Mouse (Mus musculus) CD4-positive, CD25-positive, alpha-beta regulatory T cell (primary cell): ENCODE measurements around the gene Rhox1. TPM values are rescaled to one million over a fixed set of nuclear protein-coding genes. Genes with fewer than 3 reads are reported as not detected.

Experiments
- polyA plus RNA-seq: library from polyadenylated mRNA; unstranded; fragments of 100-300 nt; shearing (Covaris generic); gene quantifications from one replicate; pipeline ENCODE4 v1.2.1, GENCODE M21; 2017

The Rhox1 gene
- not detected for polyA plus RNA-seq

DNA sequence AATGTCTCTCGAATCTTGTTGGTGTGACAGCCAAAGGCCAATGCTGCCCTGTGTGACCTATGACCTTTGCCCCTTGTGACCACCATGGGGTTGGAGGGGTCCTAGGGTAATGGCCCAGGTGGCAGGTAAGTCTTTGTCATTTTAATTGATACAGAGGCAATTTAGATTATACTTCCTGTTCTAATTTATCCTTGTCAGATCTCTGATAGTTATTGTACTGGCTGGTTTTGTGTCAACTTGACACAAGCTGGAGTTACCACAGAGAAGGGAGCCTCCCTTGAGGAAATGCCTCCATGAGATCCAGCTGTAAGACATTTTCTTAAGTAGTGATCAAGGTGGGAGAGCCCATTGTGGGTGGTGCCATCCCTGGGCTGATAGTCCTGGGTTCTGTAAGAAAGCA, at the start of gene Rhox1:
Gene Rhox1 (minus strand): TSS at position 101 of the 400 bp plus-strand sequence.

DNA sequence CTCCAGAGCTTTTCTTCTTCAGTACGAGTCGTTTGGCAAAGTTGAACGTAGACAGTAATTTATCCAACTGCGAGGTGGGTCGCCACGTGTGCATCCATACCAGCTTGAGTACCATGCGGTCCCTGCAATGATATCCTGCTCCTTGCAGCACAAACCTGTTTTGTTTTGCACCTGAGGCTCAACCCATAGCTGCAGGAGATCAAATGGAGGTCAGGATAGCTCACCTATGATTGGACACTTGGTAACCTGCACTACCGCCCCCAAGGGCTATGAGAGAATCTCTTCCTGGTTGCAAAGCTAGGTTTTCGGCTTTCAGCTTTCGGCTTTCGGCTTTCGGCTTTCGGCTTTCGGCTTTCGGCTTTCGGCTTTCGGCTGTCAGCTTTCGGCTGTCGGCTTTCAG, 43.0 kb upstream of the Rhox1 start, which contains the start of gene Rhox4a:
Gene Rhox4a (plus strand): TSS at position 301 of the 400 bp plus-strand sequence.

DNA sequence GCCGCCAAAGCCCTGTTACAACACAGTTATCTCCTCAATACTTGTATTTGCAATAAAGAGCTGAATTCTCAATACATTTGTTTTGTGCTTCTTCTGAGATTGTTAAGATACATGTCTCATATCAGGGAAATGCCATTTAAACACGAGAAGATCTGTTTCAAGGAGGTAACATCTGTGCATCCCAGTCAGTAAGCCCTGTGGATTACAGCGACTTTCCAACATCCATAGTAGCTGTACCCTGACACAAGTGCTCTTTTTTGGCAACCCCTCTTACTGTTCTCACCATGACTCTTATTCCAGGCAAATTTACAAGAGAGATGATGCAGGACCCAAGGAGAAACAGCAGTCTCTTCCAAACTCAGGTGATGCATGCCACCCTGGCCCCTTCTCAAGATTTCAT, 27.6 kb upstream of the Rhox1 start, which contains the start of gene Rhox3a:
Gene Rhox3a (plus strand): TSS at position 301 of the 400 bp plus-strand sequence.

DNA sequence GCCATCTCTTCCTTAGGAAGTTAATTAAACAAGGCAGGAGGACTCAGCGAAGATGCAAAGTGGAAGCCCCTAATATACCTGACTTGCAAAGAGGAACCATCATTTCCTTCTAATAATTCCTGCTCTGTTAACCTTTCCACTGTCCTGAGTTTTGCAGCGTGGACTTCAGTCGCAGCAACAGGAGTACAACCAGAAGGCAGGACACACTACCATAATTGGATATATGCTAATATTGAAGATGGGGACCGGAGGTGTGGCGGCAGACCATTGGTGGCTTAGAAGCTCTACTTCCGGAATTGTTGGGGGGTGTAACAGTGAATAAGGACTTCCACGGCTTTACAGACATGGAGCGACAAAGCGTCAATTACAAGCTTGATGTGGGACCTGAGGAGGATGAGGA, 22.6 kb upstream of the Rhox1 start, which contains the start of gene Rhox2a:
Gene Rhox2a (plus strand): TSS at position 301 of the 400 bp plus-strand sequence.

DNA sequence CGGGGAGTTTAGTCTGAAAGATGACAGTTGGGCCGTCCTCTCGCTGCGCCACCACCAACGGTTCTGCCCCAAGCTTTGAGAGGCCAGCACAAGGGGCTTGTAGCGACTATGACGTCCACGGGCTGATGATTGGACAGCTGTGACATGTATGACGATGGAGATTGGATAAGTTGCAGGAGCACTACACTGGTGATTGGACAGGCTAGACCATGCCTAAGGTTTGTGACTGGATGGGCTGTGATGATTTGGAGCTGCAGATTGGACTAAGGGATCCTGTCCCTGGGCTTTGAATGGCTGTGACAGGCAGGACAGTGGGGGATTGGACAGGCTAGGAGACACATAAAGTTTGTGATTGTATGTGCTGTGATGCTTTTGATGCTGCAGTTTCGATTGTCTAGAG, 11.1 kb downstream of the Rhox1 start, which contains the start of gene Gm9:
Gene Gm9 (minus strand): TSS at position 101 of the 400 bp plus-strand sequence.

DNA sequence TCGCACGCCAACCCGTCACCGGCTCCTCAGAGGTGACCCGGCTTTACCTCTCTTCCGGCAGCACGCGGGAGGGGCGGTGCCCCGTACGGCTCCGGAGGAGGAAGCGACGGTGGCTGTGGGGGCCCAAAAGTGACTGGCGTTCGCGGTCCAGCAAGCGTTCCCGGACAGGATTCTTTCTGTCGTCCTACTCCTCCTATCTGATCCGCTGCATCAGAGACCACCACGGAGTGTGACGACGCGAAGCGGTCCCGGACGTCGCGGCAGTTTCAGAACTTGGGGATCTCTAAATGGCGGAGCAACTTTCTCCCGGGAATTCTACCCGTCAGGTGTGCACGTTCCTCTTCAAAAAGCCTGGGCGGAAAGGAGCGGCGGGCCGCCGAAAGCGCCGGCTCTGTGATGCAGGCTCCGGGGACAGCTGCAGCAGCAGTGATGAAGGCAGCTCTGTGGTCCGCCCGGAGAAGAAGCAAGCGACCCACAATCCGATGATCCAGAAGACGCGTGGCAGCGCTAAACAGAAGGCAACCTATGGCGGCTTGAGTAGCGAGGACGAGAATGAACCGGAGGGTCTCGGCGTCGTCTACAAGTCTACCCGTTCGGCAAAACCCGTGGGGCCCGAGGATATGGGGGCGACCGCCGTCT, 30.8 kb downstream of the Rhox1 start, which contains the start of the genes Ndufa1 and Rnf113a1:
Gene Ndufa1 (minus strand): TSS at position 59 of the 639 bp plus-strand sequence.
Gene Rnf113a1 (plus strand): TSS at position 141 of the 639 bp plus-strand sequence.

DNA sequence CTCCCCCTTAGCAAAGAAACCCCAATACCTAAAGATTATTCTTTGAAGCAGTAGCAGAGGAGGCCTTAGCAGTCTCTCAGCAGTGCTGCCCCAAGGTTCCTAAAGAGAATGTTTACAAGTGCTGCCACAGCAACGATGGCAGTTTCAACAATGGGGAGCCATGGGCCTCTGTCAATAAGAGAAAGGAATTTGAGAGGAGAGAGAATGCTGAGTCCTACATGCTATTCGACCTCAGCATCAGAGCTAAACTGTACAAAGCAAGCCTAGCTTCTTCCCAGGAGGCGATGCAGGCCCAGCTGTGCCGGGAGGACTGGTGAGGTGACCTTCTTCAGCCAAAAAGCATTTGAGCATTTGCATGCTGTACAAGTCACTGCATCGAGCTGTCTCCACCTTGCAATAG, 53.3 kb downstream of the Rhox1 start, which contains the start of gene Akap14:
Gene Akap14 (minus strand): TSS at position 101 of the 400 bp plus-strand sequence.

Other genes with a start within 250 kb of the Rhox1 start
- gene Sept6, start 230.5 kb downstream of the Rhox1 start, polyA plus RNA-seq = 115 TPM
- not detected for gene Sowahd, start 173.4 kb downstream of the Rhox1 start, polyA plus RNA-seq
- 449 TPM for gene Rpl39, start 136.9 kb downstream of the Rhox1 start, polyA plus RNA-seq
- gene Upf3b, start 111.9 kb downstream of the Rhox1 start, polyA plus RNA-seq = 19.7 TPM
- gene Nkap, start 95.5 kb downstream of the Rhox1 start, polyA plus RNA-seq = 25.7 TPM
- not detected for gene Akap14, start 53.4 kb downstream of the Rhox1 start, polyA plus RNA-seq
- gene Ndufa1, start 31.1 kb downstream of the Rhox1 start, polyA plus RNA-seq = 234 TPM
- 13.2 TPM for gene Rnf113a1, start 31.0 kb downstream of the Rhox1 start, polyA plus RNA-seq
- gene Gm9, start 11.2 kb downstream of the Rhox1 start, polyA plus RNA-seq = not detected
- gene Rhox2a, start 22.7 kb upstream of the Rhox1 start, polyA plus RNA-seq = not detected
- not detected for gene Rhox3a, start 27.7 kb upstream of the Rhox1 start, polyA plus RNA-seq
- gene Rhox4a, start 43.1 kb upstream of the Rhox1 start, polyA plus RNA-seq = not detected
- not detected for gene Rhox3a2, start 157.8 kb upstream of the Rhox1 start, polyA plus RNA-seq
- not detected for gene Rhox4a2, start 168.6 kb upstream of the Rhox1 start, polyA plus RNA-seq
- gene Rhox2b, start 189.8 kb upstream of the Rhox1 start, polyA plus RNA-seq = not detected
- not detected for gene Rhox4b, start 210.2 kb upstream of the Rhox1 start, polyA plus RNA-seq
- gene Rhox2c, start 231.4 kb upstream of the Rhox1 start, polyA plus RNA-seq = not detected
- not detected for gene Rhox3c, start 236.3 kb upstream of the Rhox1 start, polyA plus RNA-seq